Mouse (Mus musculus): ENCODE results near the gene Kctd5. TPM values are rescaled to one million over a fixed set of nuclear protein-coding genes. Genes with fewer than 3 reads are reported as not detected.
A peak's percentile ranks its signal among the peaks of the same experiment; 100 is the strongest.

Gene Kctd5
- total and polyA plus RNA-seq, 2 experiments = 4.5 to 6.0 TPM

DNA sequence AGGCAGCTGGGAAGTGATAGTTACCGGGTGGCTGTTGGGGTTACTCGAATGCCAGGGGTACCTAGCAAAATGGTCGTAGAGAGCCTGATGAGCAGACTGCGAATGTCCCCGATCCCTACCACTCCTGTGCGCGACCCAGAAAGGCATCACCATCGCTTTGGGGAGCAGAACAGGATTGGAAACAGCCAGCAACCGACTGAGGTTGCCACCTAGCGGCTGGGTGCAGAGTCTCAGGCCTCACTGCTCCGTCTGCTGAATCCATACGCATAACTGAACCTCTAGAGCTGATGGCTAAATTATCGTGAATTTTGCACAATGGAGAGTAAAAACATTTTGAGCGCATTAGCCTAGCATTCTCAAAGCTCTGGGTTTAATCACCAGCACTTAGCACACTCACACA, 57.6 kb downstream of the Kctd5 start:
- Histone ChIP-seq H3K4me3 (ENCODE audit: insufficient read depth, low read depth, low read length) (no peak overlapping the region), H3K4me1 (ENCODE audit: control insufficient read depth, insufficient read depth, low read length) (no peaks in the 10 kb centered on the region), H3K9ac (ENCODE audit: low read depth, low read length) (no peak overlapping the region), H3K27ac (replicated peaks; ENCODE audit: insufficient read depth, low read depth, low read length) (no peak overlapping the region), H3K36me3 (ENCODE audit: control insufficient read depth, insufficient read depth, low read length) (no peaks in the 10 kb centered on the region), H3K79me2 (ENCODE audit: control insufficient read depth, insufficient read depth, low read length) (no peaks in the 10 kb centered on the region), H3K27me3 (ENCODE audit: control insufficient read depth, insufficient read depth, low read length) (no peaks in the 10 kb centered on the region)
- DNase-seq (ENCODE audit: extremely low read depth, low read depth, low spot score) = peak; percentile 19
- 28% methylated on average over 14 of the region's 14 CpGs for WGBS
- TF ChIP-seq CTCF (IDR thresholded peaks at IDR 0.05; ENCODE audit: low read depth, low read length) (peak; percentile 82), POLR2A (IDR thresholded peaks at IDR 0.05; ENCODE audit: extremely low read depth, insufficient read depth, low read length) (no peak)

DNA sequence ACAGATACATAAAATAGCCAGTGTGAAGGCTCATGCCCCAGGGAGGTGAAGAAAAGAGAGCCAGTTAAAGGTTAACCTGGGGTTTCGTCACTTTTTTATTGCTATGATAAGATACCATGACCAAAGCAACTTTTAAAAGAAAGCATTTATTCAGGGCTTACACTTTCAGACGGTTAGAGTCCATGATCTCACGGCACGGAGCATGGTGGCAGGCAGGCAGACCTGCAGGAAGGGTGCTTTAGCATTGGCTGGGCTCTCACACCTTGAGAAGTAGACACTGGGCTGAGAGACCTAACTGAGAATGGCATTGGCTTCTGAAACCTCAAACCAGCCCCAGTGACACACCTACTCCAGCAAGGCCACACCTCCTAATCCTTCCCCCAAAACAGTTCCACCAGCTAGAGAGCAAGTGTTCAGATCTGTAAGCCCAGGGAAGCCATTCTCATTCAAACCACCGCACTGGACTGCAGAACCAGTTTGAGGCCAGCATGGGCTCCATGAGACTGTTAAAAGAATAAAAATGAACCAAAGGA, 58.8 kb downstream of the Kctd5 start:
- peak; percentile 50 for DNase-seq (ENCODE audit: extremely low read depth, low read depth, low spot score)
- no peak for TF ChIP-seq CTCF (IDR thresholded peaks at IDR 0.05; ENCODE audit: low read depth, low read length)
- TF ChIP-seq POLR2A (IDR thresholded peaks at IDR 0.05; ENCODE audit: extremely low read depth, insufficient read depth, low read length) = no peak
- Histone ChIP-seq H3K4me1 (ENCODE audit: control insufficient read depth, insufficient read depth, low read length) (no peaks in the 10 kb centered on the region), H3K79me2 (ENCODE audit: control insufficient read depth, insufficient read depth, low read length) (no peaks in the 10 kb centered on the region), H3K4me3 (ENCODE audit: insufficient read depth, low read depth, low read length) (no peak overlapping the region), H3K36me3 (ENCODE audit: control insufficient read depth, insufficient read depth, low read length) (no peaks in the 10 kb centered on the region), H3K27me3 (ENCODE audit: control insufficient read depth, insufficient read depth, low read length) (no peaks in the 10 kb centered on the region), H3K27ac (replicated peaks; ENCODE audit: insufficient read depth, low read depth, low read length) (no peak overlapping the region), H3K9ac (ENCODE audit: low read depth, low read length) (no peak overlapping the region)
- 71% methylated on average over 5 of the region's 5 CpGs for WGBS

DNA sequence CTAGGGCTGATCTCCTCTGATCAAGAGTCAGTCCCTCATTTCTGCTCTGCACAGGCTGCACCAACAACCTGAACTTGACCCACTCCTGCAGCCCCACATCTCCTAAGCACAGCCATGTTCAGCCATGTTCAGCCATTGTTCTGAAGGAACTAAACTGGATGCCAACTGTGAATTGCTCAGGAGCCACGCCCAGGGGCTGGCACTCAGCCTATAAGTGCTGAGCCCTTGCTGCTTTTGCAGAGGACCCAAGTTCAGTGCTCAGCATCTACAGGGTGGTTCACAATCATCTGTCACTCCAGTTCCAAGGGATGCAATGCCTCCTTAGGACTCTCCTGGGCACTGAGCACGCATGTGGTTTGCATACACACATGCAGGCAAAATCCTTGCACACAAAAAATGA, 60.4 kb downstream of the Kctd5 start:
- Histone ChIP-seq H3K27ac (replicated peaks; ENCODE audit: insufficient read depth, low read depth, low read length) (no peak overlapping the region), H3K9ac (ENCODE audit: low read depth, low read length) (no peak overlapping the region), H3K36me3 (ENCODE audit: control insufficient read depth, insufficient read depth, low read length) (no peaks in the 10 kb centered on the region), H3K27me3 (ENCODE audit: control insufficient read depth, insufficient read depth, low read length) (no peaks in the 10 kb centered on the region), H3K4me3 (ENCODE audit: insufficient read depth, low read depth, low read length) (no peak overlapping the region), H3K79me2 (ENCODE audit: control insufficient read depth, insufficient read depth, low read length) (no peaks in the 10 kb centered on the region), H3K4me1 (ENCODE audit: control insufficient read depth, insufficient read depth, low read length) (no peaks in the 10 kb centered on the region)
- WGBS = 87% methylated on average over 2 of the region's 2 CpGs
- TF ChIP-seq POLR2A (IDR thresholded peaks at IDR 0.05; ENCODE audit: extremely low read depth, insufficient read depth, low read length) = no peak
- TF ChIP-seq CTCF (IDR thresholded peaks at IDR 0.05; ENCODE audit: low read depth, low read length) = no peak
- DNase-seq (ENCODE audit: extremely low read depth, low read depth, low spot score) = no peak

DNA sequence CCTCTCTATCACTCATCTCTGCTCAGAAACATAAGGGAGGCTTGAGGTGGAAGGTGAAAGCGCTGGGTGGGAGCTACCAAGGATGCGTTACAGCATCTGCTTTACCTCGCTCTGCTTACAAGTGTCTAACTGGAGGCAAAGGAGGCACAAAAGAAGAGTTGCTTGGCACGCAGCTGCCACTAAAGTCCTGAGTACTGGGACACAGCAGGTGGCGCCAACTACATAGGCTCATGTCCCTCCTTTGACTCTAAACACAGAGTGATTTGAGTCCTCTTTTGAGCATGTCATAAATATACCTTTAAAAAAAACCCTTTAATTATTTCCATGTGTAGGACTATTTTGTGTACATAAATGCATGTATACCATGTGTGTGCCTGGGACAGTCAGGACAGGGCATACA, 63.7 kb downstream of the Kctd5 start:
- no peak overlapping the region for H3K9ac ChIP-seq (ENCODE audit: low read depth, low read length)
- no peaks in the 10 kb centered on the region for H3K27me3 ChIP-seq (ENCODE audit: control insufficient read depth, insufficient read depth, low read length)
- TF ChIP-seq POLR2A (IDR thresholded peaks at IDR 0.05; ENCODE audit: extremely low read depth, insufficient read depth, low read length) = no peak
- TF ChIP-seq CTCF (IDR thresholded peaks at IDR 0.05; ENCODE audit: low read depth, low read length) = no peak
- no peak overlapping the region for H3K4me3 ChIP-seq (ENCODE audit: insufficient read depth, low read depth, low read length)
- H3K4me1 ChIP-seq (ENCODE audit: control insufficient read depth, insufficient read depth, low read length) = no peaks in the 10 kb centered on the region
- DNase-seq (ENCODE audit: extremely low read depth, low read depth, low spot score) = no peak
- H3K36me3 ChIP-seq (ENCODE audit: control insufficient read depth, insufficient read depth, low read length) = no peaks in the 10 kb centered on the region
- WGBS = 74% methylated on average over 5 of the region's 5 CpGs
- no peaks in the 10 kb centered on the region for H3K79me2 ChIP-seq (ENCODE audit: control insufficient read depth, insufficient read depth, low read length)
- no peak overlapping the region for H3K27ac ChIP-seq (replicated peaks; ENCODE audit: insufficient read depth, low read depth, low read length)

DNA sequence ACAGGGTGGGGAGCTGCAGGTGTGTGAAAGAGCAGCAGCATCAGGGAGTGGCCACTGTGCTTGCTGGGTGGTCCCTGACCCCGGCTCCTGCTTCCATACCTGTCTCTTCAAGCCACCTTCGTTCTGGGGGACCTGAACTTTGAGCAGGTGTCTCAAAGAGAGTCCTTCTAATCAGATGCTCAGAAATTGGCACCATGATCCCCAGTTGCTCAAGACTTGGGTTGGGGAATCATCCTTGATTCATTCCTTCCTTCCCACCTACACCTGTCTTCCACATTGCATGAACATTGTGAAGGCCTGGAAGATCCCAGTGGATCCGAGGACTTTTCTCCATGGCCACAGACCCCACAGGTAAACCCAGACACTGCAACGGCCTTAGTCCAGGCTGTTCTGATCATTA, 65.2 kb downstream of the Kctd5 start:
- H3K4me3 ChIP-seq (ENCODE audit: insufficient read depth, low read depth, low read length) = no peak overlapping the region
- H3K27ac ChIP-seq (replicated peaks; ENCODE audit: insufficient read depth, low read depth, low read length) = no peak overlapping the region
- no peak for DNase-seq (ENCODE audit: extremely low read depth, low read depth, low spot score)
- H3K9ac ChIP-seq (ENCODE audit: low read depth, low read length) = no peak overlapping the region
- WGBS = 82% methylated on average over 4 of the region's 4 CpGs
- H3K79me2 ChIP-seq (ENCODE audit: control insufficient read depth, insufficient read depth, low read length) = no peaks in the 10 kb centered on the region
- H3K4me1 ChIP-seq (ENCODE audit: control insufficient read depth, insufficient read depth, low read length) = no peaks in the 10 kb centered on the region
- H3K36me3 ChIP-seq (ENCODE audit: control insufficient read depth, insufficient read depth, low read length) = no peaks in the 10 kb centered on the region
- TF ChIP-seq POLR2A (IDR thresholded peaks at IDR 0.05; ENCODE audit: extremely low read depth, insufficient read depth, low read length) (no peak), CTCF (IDR thresholded peaks at IDR 0.05; ENCODE audit: low read depth, low read length) (no peak)
- H3K27me3 ChIP-seq (ENCODE audit: control insufficient read depth, insufficient read depth, low read length) = no peaks in the 10 kb centered on the region

DNA sequence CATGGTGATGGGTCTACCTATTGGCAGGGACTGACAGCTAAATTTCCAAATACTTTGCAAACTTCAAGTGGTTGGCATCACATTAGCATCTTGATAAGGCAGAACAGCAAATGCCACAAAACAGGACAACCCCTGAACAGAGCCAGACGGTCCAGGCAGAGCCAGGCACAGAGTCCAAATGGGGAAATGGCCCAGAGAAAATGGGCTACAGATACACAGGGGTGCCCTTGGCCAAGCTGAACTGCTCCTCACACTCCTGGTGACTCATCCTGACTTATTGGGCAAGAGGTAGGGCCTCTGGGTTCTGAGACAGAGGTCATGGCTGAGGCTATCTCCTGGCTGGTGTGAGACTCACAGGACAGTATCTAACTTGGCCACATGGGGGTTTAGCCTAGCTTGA, 65.9 kb downstream of the Kctd5 start:
- WGBS = 14% methylated on average over 1 of the region's 1 CpGs
- no peak overlapping the region for H3K9ac ChIP-seq (ENCODE audit: low read depth, low read length)
- DNase-seq (ENCODE audit: extremely low read depth, low read depth, low spot score) = peak; percentile 96
- no peak overlapping the region for H3K4me3 ChIP-seq (ENCODE audit: insufficient read depth, low read depth, low read length)
- no peaks in the 10 kb centered on the region for H3K79me2 ChIP-seq (ENCODE audit: control insufficient read depth, insufficient read depth, low read length)
- TF ChIP-seq POLR2A (IDR thresholded peaks at IDR 0.05; ENCODE audit: extremely low read depth, insufficient read depth, low read length) (no peak), CTCF (IDR thresholded peaks at IDR 0.05; ENCODE audit: low read depth, low read length) (peak; percentile 17; the same call in 1 of the 2 replicates)
- no peaks in the 10 kb centered on the region for H3K4me1 ChIP-seq (ENCODE audit: control insufficient read depth, insufficient read depth, low read length)
- H3K36me3 ChIP-seq (ENCODE audit: control insufficient read depth, insufficient read depth, low read length) = no peaks in the 10 kb centered on the region
- no peaks in the 10 kb centered on the region for H3K27me3 ChIP-seq (ENCODE audit: control insufficient read depth, insufficient read depth, low read length)
- H3K27ac ChIP-seq (replicated peaks; ENCODE audit: insufficient read depth, low read depth, low read length) = no peak overlapping the region
